Mouse (Mus musculus): Measurements from ENCODE around the gene Akap2.

GRCm38 (mm10) chr4:57771558-57772219, 54.2 kb downstream of the Akap2 start:
- TF ChIP-seq CTCF (IDR thresholded peaks at IDR 0.05; ENCODE audit: extremely low read depth, insufficient read depth, low read length) (no peak), POLR2A (IDR thresholded peaks at IDR 0.05; ENCODE audit: extremely low read depth, insufficient read depth, low read length) (no peak)

All from cortical plate, adult 2 months (tissue).